Mouse (Mus musculus): ENCODE data around the gene Edem1. TPM values are rescaled to one million over a fixed set of nuclear protein-coding genes. Genes with fewer than 3 reads are reported as not detected.
"Not testable (repeated sequence)": the region's sequence is repeated elsewhere in the genome, so short reads cannot be mapped to it uniquely, and the experiment has no call there.

The Edem1 gene
- total RNA-seq, 2 experiments from 2014 or later, result 63.2 to 103 TPM

- peak; percentile 7; the same call in 1 of the 2 replicates for ATAC-seq (replicated peaks; ENCODE audit: poor library complexity)
These were observed 1.2 kb downstream of the Edem1 start for GRCm38 (mm10) chr6:108829386-108830370.

- ATAC-seq (replicated peaks; ENCODE audit: poor library complexity), result no peak
These were observed 3.7 kb downstream of the Edem1 start for GRCm38 (mm10) chr6:108832170-108832569.

GRCm38 (mm10) chr6:108832989-108833388, 4.5 kb downstream of the Edem1 start:
- no peak for ATAC-seq (replicated peaks; ENCODE audit: poor library complexity)

- no peak for ATAC-seq (replicated peaks; ENCODE audit: poor library complexity)
These were observed 5.7 kb downstream of the Edem1 start for GRCm38 (mm10) chr6:108833963-108834697.

- ATAC-seq (replicated peaks; ENCODE audit: poor library complexity), result peak; percentile 87
These were observed 7.6 kb downstream of the Edem1 start for GRCm38 (mm10) chr6:108835765-108836691.

- no peak for ATAC-seq (replicated peaks; ENCODE audit: poor library complexity)
These were observed 8.6 kb downstream of the Edem1 start for GRCm38 (mm10) chr6:108837081-108837480.

- no peak for ATAC-seq (replicated peaks; ENCODE audit: poor library complexity)
These were observed 9.5 kb downstream of the Edem1 start for GRCm38 (mm10) chr6:108837958-108838357.

GRCm38 (mm10) chr6:108839432-108839831, 11.0 kb downstream of the Edem1 start:
- ATAC-seq (replicated peaks; ENCODE audit: poor library complexity), result no peak

GRCm38 (mm10) chr6:108840861-108841640, 12.6 kb downstream of the Edem1 start:
- no peak for ATAC-seq (replicated peaks; ENCODE audit: poor library complexity)

GRCm38 (mm10) chr6:108843664-108844063, 15.2 kb downstream of the Edem1 start:
- ATAC-seq (replicated peaks; ENCODE audit: poor library complexity), result no peak

- ATAC-seq (replicated peaks; ENCODE audit: poor library complexity), result peak; percentile 49
These were observed 15.7 kb downstream of the Edem1 start for GRCm38 (mm10) chr6:108844093-108844492.

- ATAC-seq (replicated peaks; ENCODE audit: poor library complexity), result no peak
These were observed 16.3 kb downstream of the Edem1 start for GRCm38 (mm10) chr6:108844771-108845170.

- no peak for ATAC-seq (replicated peaks; ENCODE audit: poor library complexity)
These were observed 23.7 kb downstream of the Edem1 start for GRCm38 (mm10) chr6:108852088-108852670.

- no peak for ATAC-seq (replicated peaks; ENCODE audit: poor library complexity)
These were observed 24.5 kb downstream of the Edem1 start for GRCm38 (mm10) chr6:108852986-108853385.

GRCm38 (mm10) chr6:108858583-108858982, 30.1 kb downstream of the Edem1 start:
- ATAC-seq (replicated peaks; ENCODE audit: poor library complexity), result no peak

- ATAC-seq (replicated peaks; ENCODE audit: poor library complexity), result no peak
These were observed 32.8 kb downstream of the Edem1 start for GRCm38 (mm10) chr6:108861226-108861625.

- ATAC-seq (replicated peaks; ENCODE audit: poor library complexity), result peak; percentile 39; the same call in 1 of the 2 replicates
These were observed 34.1 kb downstream of the Edem1 start for GRCm38 (mm10) chr6:108862548-108862947.

- no peak for ATAC-seq (replicated peaks; ENCODE audit: poor library complexity)
These were observed 37.9 kb downstream of the Edem1 start for GRCm38 (mm10) chr6:108866317-108866716.

- ATAC-seq (replicated peaks; ENCODE audit: poor library complexity), result not testable (repeated sequence)
These were observed 40.6 kb downstream of the Edem1 start for GRCm38 (mm10) chr6:108869031-108869430.

All from megakaryocyte progenitor cell, adult 5-6 weeks (primary cell).